Mouse (Mus musculus) spleen, adult 2 months (tissue): ENCODE data around the gene AW549877.

Experiments used
- CTCF ChIP-seq: fragments of 200-500 bp; IDR thresholded peaks from 2 replicates; pipeline ENCODE4 v1.5.1; 2011; ENCODE audit warnings: mild to moderate bottlenecking, inconsistent platforms; ENCODE audit not compliant: insufficient read depth, insufficient read length, insufficient replicate concordance; ENCODE audit errors: extremely low read depth
- POLR2A ChIP-seq: fragments of 200-500 bp; IDR thresholded peaks from 2 replicates; pipeline ENCODE4 v1.6.1; 2011; ENCODE audit warnings: low read depth, low read length, inconsistent platforms

- TF ChIP-seq POLR2A: no peak
- no peak for TF ChIP-seq CTCF
Measured at GRCm38 (mm10) chr15:4013873-4014272, 18.3 kb upstream of the AW549877 start.
